Mouse (Mus musculus) urinary bladder, adult 18-20 months (tissue): Measurements from ENCODE around the gene Prepl.

ENCODE experiments used
- DNase-seq, 2 experiments: peaks; one replicate each; pipeline ENCODE4 v3.0.0; 2022; ENCODE audit warnings: low spot score in 2 of 2, mixed read lengths in 2 of 2

Gene Prepl

DNA sequence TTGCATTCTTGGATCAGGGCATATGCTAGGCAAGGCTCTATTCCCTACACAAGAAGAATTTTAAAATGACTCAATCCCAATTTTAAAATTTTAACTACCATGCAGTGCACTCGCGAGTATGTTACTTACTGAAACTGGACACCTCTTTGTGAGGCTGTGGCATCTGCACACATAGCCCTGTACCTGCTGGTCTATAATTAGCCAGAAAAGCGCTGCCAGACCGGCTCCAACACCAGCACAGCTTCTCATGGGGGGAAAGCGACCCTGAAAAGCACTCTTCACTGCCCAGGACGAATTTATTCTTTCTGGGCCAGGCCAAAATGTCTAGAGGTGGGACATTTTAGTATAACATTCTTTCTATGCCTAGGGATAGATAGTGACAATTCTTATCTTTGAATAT lies 19.4 kb downstream of the Prepl start:
- DNase-seq: no peak

- DNase-seq: no peak
Observed at GRCm38 (mm10) chr17:85067331-85067730, 22.7 kb downstream of the Prepl start.

DNA sequence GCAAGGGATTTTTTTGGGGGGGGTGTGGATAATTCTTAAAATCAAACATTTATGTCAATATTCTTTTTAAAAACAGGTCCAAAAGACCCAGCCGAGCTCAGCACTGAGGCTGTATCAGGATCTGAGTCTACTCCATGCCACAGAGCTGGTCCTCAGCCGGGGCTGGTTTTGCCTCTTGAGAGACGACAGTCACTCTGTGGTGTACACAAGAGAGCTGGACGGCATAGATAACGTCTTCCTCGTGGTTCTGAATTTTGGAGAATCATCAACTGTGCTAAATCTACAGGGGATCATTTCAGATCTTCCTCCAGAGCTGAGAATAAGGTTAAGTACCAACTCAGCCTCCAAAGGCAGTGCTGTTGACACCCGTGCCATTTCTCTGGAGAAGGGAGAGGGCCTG lies 26.5 kb downstream of the Prepl start:
- no peak for DNase-seq

DNA sequence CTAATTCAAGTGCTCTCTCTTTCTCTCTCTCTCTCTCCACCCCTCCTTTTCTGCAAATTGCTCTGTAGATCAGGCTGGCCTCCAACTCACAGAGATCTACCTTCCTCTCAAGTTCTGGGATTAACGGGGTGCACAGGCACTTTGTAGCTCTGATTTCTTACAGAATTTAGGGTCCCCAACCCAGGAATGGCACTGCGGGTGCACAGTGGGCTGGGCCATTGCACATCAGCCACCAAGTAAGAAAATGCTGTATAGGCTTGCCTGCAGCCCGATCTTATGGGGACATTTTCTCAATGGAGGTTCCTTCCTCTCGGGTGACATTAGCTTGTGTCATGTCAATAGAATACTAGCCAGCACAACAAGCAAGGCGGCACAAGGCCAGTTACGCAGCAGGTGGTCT lies 30.9 kb downstream of the Prepl start:
- no peak for DNase-seq

DNA sequence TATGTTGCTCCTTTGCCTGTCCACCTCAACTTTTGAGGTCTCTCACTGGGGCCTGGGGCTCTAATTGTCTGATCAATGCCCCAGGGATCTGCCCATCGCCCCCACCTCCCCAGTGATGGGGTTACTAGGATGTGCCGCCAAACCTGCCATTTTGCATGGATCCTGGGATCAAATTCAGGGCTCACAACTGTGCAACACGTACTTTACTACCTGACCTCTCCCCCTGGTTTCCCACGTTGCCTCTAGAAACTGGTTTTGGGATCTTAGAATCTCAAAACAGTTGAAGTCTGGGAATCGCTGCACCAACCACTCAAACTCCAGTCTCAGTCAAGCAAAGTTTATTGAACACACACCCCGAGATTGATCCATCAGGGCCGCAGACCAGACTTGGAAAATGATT lies 31.8 kb downstream of the Prepl start:
- DNase-seq: no peak

GRCm38 (mm10) chr17:85048379-85048778 lies 41.7 kb downstream of the Prepl start:
- no peak for DNase-seq

GRCm38 (mm10) chr17:85045160-85045559 lies 44.9 kb downstream of the Prepl start:
- DNase-seq: no peak

- DNase-seq: no peak
Observed at GRCm38 (mm10) chr17:85044466-85044865, 45.6 kb downstream of the Prepl start.

DNA sequence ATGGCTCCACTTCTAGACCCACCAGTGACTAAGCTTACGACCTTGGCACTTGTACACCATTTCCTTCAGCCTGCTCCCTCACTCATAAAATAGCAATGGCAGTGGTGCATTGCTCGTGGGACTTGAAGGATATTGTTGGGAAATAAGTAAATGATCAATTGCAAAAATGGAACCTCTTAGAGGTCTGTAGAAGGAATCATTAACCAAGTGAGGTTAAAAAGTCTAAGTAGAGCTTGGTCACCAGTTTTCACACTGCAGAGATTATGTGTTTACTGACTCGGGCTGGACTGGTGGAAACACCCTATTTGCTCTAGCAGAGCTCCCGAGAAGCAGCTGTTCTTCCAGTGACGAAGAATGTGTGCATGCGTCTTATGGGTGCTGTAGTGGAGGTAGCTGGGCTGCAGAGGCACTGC lies 46.6 kb downstream of the Prepl start:
- DNase-seq: no peak

DNA sequence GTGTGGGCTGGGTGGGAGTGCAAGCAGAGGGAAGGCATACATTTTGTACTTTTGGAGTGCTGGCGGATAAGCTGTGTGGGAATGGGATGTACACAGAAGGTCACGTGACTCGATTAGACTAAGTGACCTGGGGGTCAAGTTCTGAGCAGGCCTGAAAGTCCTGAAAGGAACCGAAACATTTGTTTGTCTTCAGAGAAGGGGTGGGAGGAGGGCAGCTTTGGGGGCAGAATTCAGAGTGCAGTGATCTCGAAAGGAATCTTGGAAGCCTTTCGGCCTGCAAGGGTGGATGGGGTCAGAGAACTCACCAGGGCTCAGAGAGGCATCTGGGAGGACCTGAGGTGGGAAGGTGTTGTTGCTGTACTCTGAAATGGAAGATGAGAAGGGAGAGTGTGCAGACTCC lies 47.6 kb downstream of the Prepl start:
- no peak for DNase-seq

- no peak for DNase-seq
Observed at GRCm38 (mm10) chr17:85040913-85041312, 49.1 kb downstream of the Prepl start.

GRCm38 (mm10) chr17:85038761-85039160 lies 51.3 kb downstream of the Prepl start:
- no peak for DNase-seq

- DNase-seq: no peak
Observed at GRCm38 (mm10) chr17:85038311-85038710, 51.7 kb downstream of the Prepl start.

GRCm38 (mm10) chr17:85037855-85038254 lies 52.2 kb downstream of the Prepl start:
- DNase-seq: no peak

DNA sequence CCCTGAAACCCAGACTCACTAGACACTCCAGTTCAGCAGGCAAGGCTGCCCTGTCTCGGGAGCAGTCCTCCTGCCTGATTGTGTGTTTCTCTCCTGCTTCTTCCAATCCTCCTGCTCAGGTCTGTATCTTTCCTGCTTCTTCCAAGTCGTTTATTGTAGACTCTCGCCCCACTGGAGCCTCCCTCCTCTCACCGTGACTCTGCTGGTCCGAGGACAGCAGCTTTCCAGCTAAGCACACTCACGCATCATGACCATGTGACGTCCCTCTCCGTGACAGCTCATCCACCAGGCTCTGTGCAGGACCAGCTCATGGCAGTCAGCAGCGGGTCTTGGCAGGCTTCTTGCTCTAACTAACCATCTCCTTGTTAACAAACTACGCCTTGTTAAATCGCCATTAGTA lies 56.0 kb downstream of the Prepl start:
- no peak for DNase-seq

DNA sequence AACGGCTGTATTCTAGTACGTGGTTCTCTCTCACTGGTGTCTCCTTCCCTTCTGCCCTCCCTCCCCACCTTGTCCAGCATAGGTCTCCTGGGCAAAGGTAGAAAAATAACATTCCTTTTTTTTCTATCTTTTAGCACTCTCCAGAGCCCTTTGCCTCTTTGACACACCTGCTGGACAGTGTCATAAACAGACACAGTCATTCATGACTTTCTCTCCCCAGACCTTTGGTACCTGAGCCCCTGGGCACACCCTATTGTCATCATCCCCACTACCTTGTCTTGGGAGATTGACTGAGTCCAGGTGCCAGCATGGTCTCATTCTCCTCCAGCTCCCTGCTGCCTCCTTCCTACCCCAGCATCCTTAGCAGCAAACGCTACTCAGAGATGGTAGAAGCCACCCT lies 57.0 kb downstream of the Prepl start:
- DNase-seq: no peak

DNA sequence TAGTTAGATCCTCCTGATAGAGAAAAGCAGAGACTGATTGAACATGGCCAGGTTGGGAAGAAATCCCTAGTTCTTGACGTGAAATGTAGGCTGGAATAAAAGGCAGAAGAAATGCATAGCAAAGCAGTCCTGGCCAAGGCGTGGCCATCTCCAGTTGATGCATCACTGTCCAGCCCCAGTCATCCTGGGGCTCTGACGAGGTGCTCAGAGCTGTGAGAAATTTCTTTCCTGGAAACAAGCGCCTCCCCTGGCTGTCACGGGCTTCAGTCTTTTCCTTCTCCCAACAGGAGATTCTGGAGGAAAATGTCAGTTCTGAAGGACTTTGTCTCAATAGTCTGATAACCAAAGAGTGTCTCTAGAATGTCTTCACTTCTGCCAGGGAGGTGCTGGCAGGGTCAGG lies 59.4 kb downstream of the Prepl start:
- DNase-seq: no peak

DNA sequence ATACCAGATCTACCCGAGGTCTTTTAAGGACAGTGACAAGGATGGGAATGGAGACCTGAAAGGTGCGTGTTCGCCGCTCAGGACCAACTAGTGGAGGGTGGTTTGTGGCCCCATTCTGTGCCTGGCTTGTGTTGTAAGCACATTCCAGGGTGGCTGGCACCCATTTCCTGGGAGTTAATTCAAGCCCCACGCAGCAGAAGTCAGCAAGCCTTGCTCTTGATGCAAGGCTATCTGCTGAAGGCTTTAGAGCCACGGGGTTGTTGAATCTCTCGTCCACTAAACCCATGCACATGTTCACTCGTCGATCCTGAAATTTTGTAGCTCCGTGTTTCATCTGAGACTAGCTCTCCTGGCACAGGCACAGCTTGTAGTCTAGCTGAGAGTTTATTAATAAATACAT lies 61.2 kb downstream of the Prepl start:
- no peak for DNase-seq

DNA sequence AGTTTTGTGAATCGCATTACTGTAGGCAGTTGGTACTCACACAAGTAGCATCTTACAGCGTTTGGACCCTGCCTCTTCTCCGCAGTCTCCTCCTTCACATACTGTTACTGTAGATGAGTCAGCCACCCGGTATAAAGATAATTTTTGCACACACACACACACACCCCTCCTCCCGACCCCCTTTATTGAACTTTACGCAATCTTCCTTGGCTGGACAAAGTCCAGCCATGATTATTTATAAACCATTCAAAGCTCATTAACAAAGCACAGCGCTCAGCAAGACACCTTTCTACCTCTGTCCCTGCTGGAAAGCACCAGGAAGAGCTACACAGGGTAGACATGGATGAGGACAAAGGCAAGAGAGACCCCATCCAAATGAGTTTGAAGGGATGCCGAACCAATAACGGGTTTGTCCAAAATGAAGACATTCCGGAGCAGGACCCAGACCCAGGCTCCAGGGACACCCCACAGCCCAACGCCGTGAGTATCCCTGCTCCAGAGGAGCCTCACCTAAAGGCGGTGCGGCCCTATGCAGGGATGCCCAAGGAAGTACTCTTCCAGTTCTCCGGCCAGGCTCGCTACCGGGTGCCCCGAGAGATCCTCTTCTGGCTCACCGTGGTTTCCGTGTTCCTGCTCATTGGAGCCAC lies 61.8 kb downstream of the Prepl start, which contains the start of gene Slc3a1:
Gene Slc3a1, plus strand, starts transcription at position 284 of the 647 bp plus-strand sequence.
- no peak for DNase-seq

- DNase-seq: no peak
Observed at GRCm38 (mm10) chr17:85027247-85027646, 62.8 kb downstream of the Prepl start.

GRCm38 (mm10) chr17:85026436-85026835 lies 63.6 kb downstream of the Prepl start:
- DNase-seq: no peak

- DNase-seq: no peak
Observed at GRCm38 (mm10) chr17:85025151-85025550, 64.9 kb downstream of the Prepl start.

GRCm38 (mm10) chr17:85024237-85024636 lies 65.8 kb downstream of the Prepl start:
- DNase-seq: no peak
